Mouse (Mus musculus) R1 (cell line): Measurements from ENCODE around the gene Olfr1278.
"Not testable (repeated sequence)": the region's sequence is repeated elsewhere in the genome, so short reads cannot be mapped to it uniquely, and the experiment has no call there.

Experiments used
- DNase-seq: peaks from one replicate; pipeline ENCODE4 v3.0.0-alpha.2; 2018; ENCODE audit warnings: low read depth, low spot score

The Olfr1278 gene

DNA sequence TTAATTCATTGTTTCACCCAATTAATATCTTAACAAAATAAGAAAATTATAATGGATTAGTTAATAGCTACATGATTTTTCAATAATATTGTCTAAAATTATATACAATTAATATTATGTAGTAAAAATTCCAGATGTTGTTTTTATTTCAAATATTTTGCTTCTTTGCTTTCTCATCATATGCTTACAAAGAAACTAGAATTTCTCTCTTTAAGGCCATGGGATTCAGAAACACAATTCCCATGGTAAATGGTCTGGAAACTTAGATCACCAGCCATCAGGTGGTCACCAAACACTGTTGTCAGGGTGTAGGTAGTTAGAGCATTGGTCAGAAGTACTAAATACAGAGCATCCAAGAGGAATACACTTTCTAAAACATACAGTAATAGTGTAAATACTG lies at the start of gene Olfr1278:
Olfr1278 (plus strand) TSS at position 301 of the 400 bp plus-strand sequence.
- DNase-seq, result no peak

DNA sequence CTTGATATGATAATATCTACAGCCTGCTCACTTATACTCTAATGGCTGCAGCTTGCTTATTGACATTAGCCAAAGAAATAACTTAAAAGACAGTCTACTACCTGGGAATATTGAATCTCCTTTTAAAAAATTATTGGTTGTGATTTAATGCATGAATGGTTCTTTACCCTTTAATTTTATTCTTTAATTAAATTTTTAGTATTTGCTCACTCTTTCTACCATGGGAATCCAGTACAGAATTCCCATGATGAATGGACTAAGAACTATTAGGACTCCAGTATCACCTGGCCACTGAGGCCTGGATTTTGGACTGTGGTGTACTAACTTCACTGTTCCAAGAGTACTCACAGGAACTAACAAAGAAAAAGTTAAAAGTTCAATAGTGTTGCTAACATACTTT lies 35.7 kb upstream of the Olfr1278 start, which contains the start of gene Olfr1276:
Olfr1276 (plus strand) TSS at position 301 of the 400 bp plus-strand sequence.
- DNase-seq, result no peak

DNA sequence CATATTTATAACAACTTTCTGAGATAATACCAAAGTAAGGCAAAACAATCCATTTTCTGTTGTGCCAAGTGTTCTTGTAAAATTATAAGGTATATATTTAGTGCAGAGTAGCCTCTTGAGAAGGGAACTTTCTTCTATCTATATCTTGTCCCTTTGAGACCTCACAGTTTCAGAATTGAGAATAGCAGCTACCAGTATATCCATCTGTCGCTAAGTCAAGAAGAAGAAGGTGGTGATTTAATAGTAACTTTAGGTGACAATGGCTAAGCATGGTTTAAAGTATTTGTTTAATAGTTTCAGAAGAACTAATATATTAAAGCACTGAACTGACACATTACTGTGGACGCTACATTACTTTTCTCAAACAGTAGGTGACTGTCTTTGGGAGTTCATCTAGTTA lies 15.9 kb upstream of the Olfr1278 start, which contains the start of gene Olfr1277:
Olfr1277 (minus strand) TSS at position 101 of the 400 bp plus-strand sequence.
- DNase-seq, result no peak

DNA sequence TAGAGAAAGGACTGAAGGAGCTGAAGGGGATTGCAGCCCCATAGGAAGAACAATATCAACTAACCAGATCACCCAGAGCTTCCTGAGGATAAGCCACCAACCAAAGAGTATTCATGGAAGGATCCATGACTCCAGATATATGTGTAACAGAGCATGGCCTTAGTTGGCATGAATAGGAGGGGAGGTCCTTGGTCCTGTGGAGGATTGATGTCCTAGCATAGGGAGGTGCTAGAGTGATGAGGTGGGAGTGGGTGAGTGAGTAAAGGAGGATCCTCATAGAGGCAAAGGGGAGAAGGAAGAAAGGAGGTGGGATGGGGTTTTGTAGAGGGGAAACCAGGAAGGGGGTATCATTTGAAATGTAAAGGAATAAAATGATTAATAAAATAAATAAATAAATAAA lies 8.6 kb downstream of the Olfr1278 start:
- DNase-seq, result no peak

DNA sequence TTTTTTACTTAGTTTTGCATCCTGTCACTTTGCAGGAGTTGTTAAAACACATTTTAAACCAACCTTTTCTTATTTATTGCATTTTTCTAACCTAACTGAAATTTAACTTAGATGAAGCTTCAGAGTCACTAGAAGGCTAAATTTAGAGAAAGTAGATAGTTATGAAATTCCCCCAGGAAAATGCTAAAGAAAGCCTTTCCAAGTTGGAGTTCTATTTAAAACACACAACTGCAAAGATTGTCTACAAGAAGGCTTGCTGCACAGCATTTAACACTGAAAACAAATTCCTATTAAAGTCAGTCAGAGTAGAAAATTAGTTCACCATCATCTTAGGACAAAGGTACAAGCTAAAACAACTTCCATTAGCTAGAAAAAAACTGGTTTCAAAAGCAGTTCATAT lies 10.4 kb downstream of the Olfr1278 start, which contains the start of gene Olfr1279:
Olfr1279 (plus strand) TSS at position 262 of the 400 bp plus-strand sequence.
- DNase-seq, result no peak

DNA sequence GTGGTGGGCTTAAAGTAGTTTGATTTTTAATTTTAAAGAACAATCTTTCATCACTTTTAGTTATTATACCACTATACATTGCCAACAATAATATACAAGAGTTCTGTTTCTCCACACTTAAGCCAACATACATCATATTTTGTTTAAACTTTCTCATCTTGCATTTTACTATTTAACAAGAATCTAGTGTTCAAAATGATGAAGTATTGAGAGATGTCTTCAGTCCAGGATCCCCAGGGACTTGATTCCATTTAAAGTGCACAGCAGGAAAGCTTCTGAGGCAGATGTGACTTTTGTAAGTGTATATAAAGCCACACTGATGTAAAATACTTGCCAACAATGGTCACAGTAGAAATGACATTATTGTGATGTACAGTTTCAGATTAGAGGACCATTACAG lies 23.8 kb downstream of the Olfr1278 start, which contains the start of gene Olfr1280:
Olfr1280 (plus strand) TSS at position 301 of the 400 bp plus-strand sequence.
- no peak for DNase-seq

DNA sequence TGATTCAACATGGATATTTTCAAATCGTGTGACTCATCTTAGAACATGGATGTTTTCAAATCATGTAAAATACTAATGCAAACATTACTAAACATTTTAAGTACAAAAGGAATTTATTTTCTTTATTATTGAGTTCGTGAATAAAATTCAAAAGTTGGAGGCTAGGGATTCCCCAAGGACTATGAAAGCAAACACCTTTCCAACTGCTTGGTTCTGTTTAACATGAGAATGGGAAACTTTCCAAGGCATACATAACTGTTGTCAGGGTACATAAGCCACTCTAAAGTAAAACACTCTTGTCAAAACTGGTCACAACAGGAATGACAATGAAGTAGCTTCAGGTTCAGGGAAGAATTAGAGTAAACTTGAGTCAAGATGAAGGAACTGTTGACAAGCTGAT lies 36.3 kb downstream of the Olfr1278 start, which contains the start of gene Olfr1281:
Olfr1281 (plus strand) TSS at position 301 of the 400 bp plus-strand sequence.
- DNase-seq, result peak; percentile 2

DNA sequence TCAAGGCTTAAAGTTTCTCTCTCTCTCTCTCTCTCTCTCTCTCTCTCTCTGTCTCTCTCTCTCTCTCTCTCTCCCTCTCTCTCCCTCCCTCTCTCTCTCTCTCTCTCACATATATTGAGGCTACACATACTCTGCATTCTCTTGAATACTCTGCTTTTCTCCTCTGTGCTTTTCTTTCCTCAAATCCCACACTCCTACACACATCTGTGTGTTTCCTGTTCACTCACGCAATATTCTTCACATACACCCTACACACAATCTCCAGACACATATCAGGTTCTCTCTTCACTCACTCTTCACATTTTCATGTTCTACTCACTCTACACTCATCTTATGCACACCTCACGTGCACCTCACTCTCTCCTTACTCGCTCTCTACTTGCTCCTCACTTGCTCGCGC lies 43.8 kb downstream of the Olfr1278 start:
- DNase-seq, result not testable (repeated sequence)

DNA sequence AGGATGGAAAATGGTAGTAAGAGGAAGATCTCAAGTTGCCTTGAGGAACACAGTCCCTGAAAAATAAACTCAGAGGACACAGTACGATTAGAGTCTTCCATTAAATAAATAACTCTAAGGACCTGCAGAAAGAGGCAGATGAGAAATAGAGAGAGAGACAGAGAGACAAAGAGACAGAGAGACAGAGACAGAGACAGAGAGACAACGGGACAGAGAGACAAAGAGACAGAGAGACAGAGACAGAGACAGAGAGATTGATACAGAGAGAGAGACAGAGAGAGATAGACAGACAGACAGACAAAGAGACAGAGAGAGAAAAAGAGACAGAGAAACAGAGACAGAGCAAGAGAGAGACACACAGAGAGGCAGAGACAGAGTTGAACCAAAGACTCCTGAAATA lies 46.0 kb downstream of the Olfr1278 start, which contains the start of gene Olfr1282:
Olfr1282 (minus strand) TSS at position 101 of the 400 bp plus-strand sequence.
- no peak for DNase-seq
